Mouse (Mus musculus) myocyte (in vitro differentiated cells): ENCODE data around the gene Ift88. TPM values are rescaled to one million over a fixed set of nuclear protein-coding genes. Genes with fewer than 3 reads are reported as not detected.

Source experiments
- H3K27me3 ChIP-seq: one replicate; pipeline ENCODE4 v1.6.1; 2011; ENCODE audit not compliant: control insufficient read depth, insufficient read depth, insufficient read length
- H3K36me3 ChIP-seq: one replicate; pipeline ENCODE4 v1.6.1; 2011; ENCODE audit not compliant: control insufficient read depth, insufficient read depth
- H3K4me2 ChIP-seq: one replicate; pipeline ENCODE4 v1.6.1; 2011; ENCODE audit warnings: low read depth, control low read depth
- H3K4me3 ChIP-seq: one replicate; pipeline ENCODE4 v1.5.1; 2011; ENCODE audit warnings: mild to moderate bottlenecking, control low read depth, moderate library complexity
- H3K79me2 ChIP-seq: one replicate; pipeline ENCODE4 v1.6.1; 2011; ENCODE audit not compliant: control insufficient read depth, insufficient read depth
- H3ac ChIP-seq: one replicate; pipeline ENCODE4 v1.6.1; 2011; ENCODE audit not compliant: control insufficient read depth, insufficient read length
- CEBPB ChIP-seq: IDR thresholded peaks from 2 replicates; pipeline ENCODE4 v1.6.1; 2011; ENCODE audit warnings: mild to moderate bottlenecking, moderate library complexity; ENCODE audit not compliant: poor library complexity, insufficient read depth, severe bottlenecking
- E2F4 ChIP-seq: IDR thresholded peaks from one replicate; pipeline ENCODE4 v1.6.1; 2011; ENCODE audit warnings: mild to moderate bottlenecking, control low read depth, moderate library complexity; ENCODE audit not compliant: insufficient read depth
- MAX ChIP-seq: IDR thresholded peaks from one replicate; pipeline ENCODE4 v1.6.1; 2011; ENCODE audit warnings: low read depth, mild to moderate bottlenecking, control low read depth
- MYOD1 ChIP-seq, 3 experiments: IDR thresholded peaks; one replicate each; pipeline ENCODE4 v1.6.1; 2011; ENCODE audit warnings: control low read depth in 2 of 3, low read depth in 2 of 3, mild to moderate bottlenecking in 2 of 3, moderate library complexity in 1 of 3; ENCODE audit not compliant: insufficient read length in 2 of 3, control insufficient read depth in 1 of 3
- MYOG ChIP-seq, 3 experiments: IDR thresholded peaks; one replicate each; pipeline ENCODE4 v1.6.1; 2011; ENCODE audit warnings: control low read depth in 2 of 3, low read depth in 2 of 3, mild to moderate bottlenecking in 2 of 3; ENCODE audit not compliant: insufficient read length in 2 of 3, control insufficient read depth in 1 of 3, insufficient read depth in 1 of 3
- POLR2A ChIP-seq: IDR thresholded peaks from one replicate; pipeline ENCODE4 v1.6.1; 2011; ENCODE audit warnings: low read depth, mild to moderate bottlenecking, control low read depth, moderate library complexity; ENCODE audit not compliant: insufficient read length
- POLR2AphosphoS2 ChIP-seq: IDR thresholded peaks from one replicate; pipeline ENCODE4 v1.6.1; 2011; ENCODE audit warnings: low read depth, control low read depth; ENCODE audit not compliant: insufficient read length
- REST ChIP-seq: IDR thresholded peaks from one replicate; pipeline ENCODE4 v1.6.1; 2011; ENCODE audit warnings: mild to moderate bottlenecking, control low read depth, moderate library complexity; ENCODE audit not compliant: insufficient read depth, insufficient read length
- SRF ChIP-seq: IDR thresholded peaks from one replicate; pipeline ENCODE4 v1.6.1; 2011; ENCODE audit warnings: low read depth; ENCODE audit not compliant: control insufficient read depth, insufficient read length
- TCF12 ChIP-seq: IDR thresholded peaks from one replicate; pipeline ENCODE4 v1.6.1; 2011; ENCODE audit warnings: mild to moderate bottlenecking, control low read depth; ENCODE audit not compliant: poor library complexity, insufficient read depth, severe bottlenecking
- TCF3 ChIP-seq: IDR thresholded peaks from one replicate; pipeline ENCODE4 v1.6.1; 2011; ENCODE audit warnings: low read depth, control low read depth; ENCODE audit not compliant: insufficient read length
- USF1 ChIP-seq: IDR thresholded peaks from one replicate; pipeline ENCODE4 v1.6.1; 2011; ENCODE audit warnings: low read depth, mild to moderate bottlenecking, control low read depth, moderate library complexity
- polyA plus RNA-seq: library from polyadenylated mRNA; unstranded; fragments of >200 nt; fragmentation: generic; extraction: Trizol; gene quantifications from one replicate; pipeline ENCODE4 v1.2.1, GENCODE M21; 2012; ENCODE audit warnings: missing spikeins

The Ift88 gene
- polyA plus RNA-seq, 1 experiment: 2.8 TPM

GRCm38 (mm10) chr14:57537261-57538015, 113.6 kb downstream of the Ift88 start:
- H3K4me3 ChIP-seq: no peak overlapping the region
- no peak overlapping the region for H3ac ChIP-seq
- TF ChIP-seq POLR2A: no peak
- no peak for TF ChIP-seq CEBPB
- peak in 1 of 3 experiments; percentile 18 for TF ChIP-seq MYOD1 (IDR thresholded peaks at IDR 0.05; ENCODE audit: control insufficient read depth in 1 of 3, insufficient read length in 2 of 3, low read depth in 2 of 3)
- TF ChIP-seq USF1: no peak
- no peak for TF ChIP-seq TCF3
- no peak for TF ChIP-seq POLR2AphosphoS2
- no peak for TF ChIP-seq E2F4
- TF ChIP-seq MYOG (IDR thresholded peaks at IDR 0.05; ENCODE audit: control insufficient read depth in 1 of 3, insufficient read depth in 1 of 3, insufficient read length in 2 of 3, low read depth in 2 of 3): peak in 1 of 3 experiments; percentile 11
- H3K4me2 ChIP-seq: peak overlapping the region; percentile 30
- peaks cover 13% of the 10 kb centered on the region for H3K27me3 ChIP-seq
- H3K79me2 ChIP-seq: no peaks in the 10 kb centered on the region
- H3K36me3 ChIP-seq: no peaks in the 10 kb centered on the region

- H3K4me3 ChIP-seq: no peak overlapping the region
- peaks cover 4% of the 10 kb centered on the region for H3K27me3 ChIP-seq
- no peak for TF ChIP-seq USF1
- no peak for TF ChIP-seq MAX
Observed at GRCm38 (mm10) chr14:57540683-57541082, 116.8 kb downstream of the Ift88 start.

GRCm38 (mm10) chr14:57542231-57542630, 118.4 kb downstream of the Ift88 start:
- Histone ChIP-seq H3K4me3 (no peak overlapping the region), H3K36me3 (no peaks in the 10 kb centered on the region), H3K79me2 (no peaks in the 10 kb centered on the region), H3K4me2 (no peak overlapping the region), H3ac (no peak overlapping the region), H3K27me3 (peaks cover 4% of the 10 kb centered on the region)
- TF ChIP-seq REST (no peak), TCF12 (no peak), POLR2A (no peak), MAX (no peak), TCF3 (no peak), SRF (no peak), E2F4 (no peak), POLR2AphosphoS2 (no peak), CEBPB (no peak), USF1 (no peak), MYOG (IDR thresholded peaks at IDR 0.05; ENCODE audit: control insufficient read depth in 1 of 3, insufficient read depth in 1 of 3, insufficient read length in 2 of 3, low read depth in 2 of 3) (no peak), MYOD1 (IDR thresholded peaks at IDR 0.05; ENCODE audit: control insufficient read depth in 1 of 3, insufficient read length in 2 of 3, low read depth in 2 of 3) (no peak)

More at GRCm38 (mm10) chr14:57540683-57541082, 116.8 kb downstream of the Ift88 start:
- Histone ChIP-seq H3ac (no peak overlapping the region), H3K36me3 (no peaks in the 10 kb centered on the region), H3K4me2 (no peak overlapping the region), H3K79me2 (no peaks in the 10 kb centered on the region)

GRCm38 (mm10) chr14:57543420-57544039, 119.7 kb downstream of the Ift88 start:
- Histone ChIP-seq H3K36me3 (no peaks in the 10 kb centered on the region), H3ac (no peak overlapping the region), H3K4me2 (no peak overlapping the region), H3K79me2 (no peaks in the 10 kb centered on the region), H3K4me3 (no peak overlapping the region), H3K27me3 (no peaks in the 10 kb centered on the region)
- TF ChIP-seq USF1: no peak
- no peak for TF ChIP-seq MAX
- TF ChIP-seq E2F4: no peak
- no peak for TF ChIP-seq REST
- no peak for TF ChIP-seq TCF12
- no peak for TF ChIP-seq POLR2A
- TF ChIP-seq TCF3: no peak
- no peak for TF ChIP-seq MYOG (IDR thresholded peaks at IDR 0.05; ENCODE audit: control insufficient read depth in 1 of 3, insufficient read depth in 1 of 3, insufficient read length in 2 of 3, low read depth in 2 of 3)
- TF ChIP-seq MYOD1 (IDR thresholded peaks at IDR 0.05; ENCODE audit: control insufficient read depth in 1 of 3, insufficient read length in 2 of 3, low read depth in 2 of 3): no peak
- TF ChIP-seq CEBPB: no peak
- no peak for TF ChIP-seq POLR2AphosphoS2
- no peak for TF ChIP-seq SRF

- TF ChIP-seq TCF12: no peak
- TF ChIP-seq E2F4: no peak
- TF ChIP-seq POLR2A: no peak
- no peak for TF ChIP-seq SRF
- TF ChIP-seq MYOD1 (IDR thresholded peaks at IDR 0.05; ENCODE audit: control insufficient read depth in 1 of 3, insufficient read length in 2 of 3, low read depth in 2 of 3): no peak
- no peak for TF ChIP-seq POLR2AphosphoS2
- TF ChIP-seq MAX: no peak
- no peak for TF ChIP-seq USF1
- TF ChIP-seq TCF3: no peak
- no peak for TF ChIP-seq CEBPB
- TF ChIP-seq REST: no peak
- no peak overlapping the region for H3ac ChIP-seq
- H3K4me2 ChIP-seq: no peak overlapping the region
- H3K27me3 ChIP-seq: no peaks in the 10 kb centered on the region
- no peak overlapping the region for H3K4me3 ChIP-seq
- H3K79me2 ChIP-seq: no peaks in the 10 kb centered on the region
- peaks cover 5% of the 10 kb centered on the region for H3K36me3 ChIP-seq
Observed at GRCm38 (mm10) chr14:57545526-57545925, 121.7 kb downstream of the Ift88 start.
